Mouse (Mus musculus) bone marrow macrophage, adult 2 months (primary cell): ENCODE results near the gene Pafah1b2. TPM values are rescaled to one million over a fixed set of nuclear protein-coding genes. Genes with fewer than 3 reads are reported as not detected.

ENCODE experiments used
- H3K27ac ChIP-seq: 2 replicates; pipeline ENCODE4 v1.5.1; 2012; ENCODE audit warnings: low read depth, low read length; ENCODE audit not compliant: insufficient read depth
- H3K4me1 ChIP-seq: 2 replicates; pipeline ENCODE4 v1.6.1; 2012; ENCODE audit warnings: low read length; ENCODE audit not compliant: control insufficient read depth, insufficient read depth
- H3K4me3 ChIP-seq: 2 replicates; pipeline ENCODE4 v1.5.1; 2012; ENCODE audit warnings: mild to moderate bottlenecking, low read length, moderate library complexity; ENCODE audit not compliant: insufficient read depth
- CTCF ChIP-seq: IDR thresholded peaks from 2 replicates; pipeline ENCODE4 v1.5.1; 2012; ENCODE audit warnings: low read depth, mild to moderate bottlenecking, low read length, moderate library complexity
- POLR2A ChIP-seq: IDR thresholded peaks from 2 replicates; pipeline ENCODE4 v1.6.1; 2012; ENCODE audit warnings: mild to moderate bottlenecking, low read depth, low read length, borderline replicate concordance
- polyA plus RNA-seq: library from polyadenylated mRNA; stranded (reverse); fragments of >200 nt; gene quantifications from 2 replicates; pipeline ENCODE4 v1.2.4, GENCODE M21; 2012; ENCODE audit not compliant: missing spikeins, insufficient read depth, insufficient read length

The Pafah1b2 gene
- polyA plus RNA-seq, 1 experiment: 44.9 TPM

GRCm38 (mm10) chr9:46029534-46029933, 17.0 kb upstream of the Pafah1b2 start:
- Histone ChIP-seq H3K4me1 (peaks cover 48% of the 10 kb centered on the region), H3K4me3 (no peak overlapping the region), H3K27ac (no peak overlapping the region)
- no peak for TF ChIP-seq POLR2A
- no peak for TF ChIP-seq CTCF

GRCm38 (mm10) chr9:46027994-46028393, 15.5 kb upstream of the Pafah1b2 start:
- H3K4me1 ChIP-seq: peaks cover 40% of the 10 kb centered on the region
- TF ChIP-seq CTCF: no peak
- no peak for TF ChIP-seq POLR2A
- H3K27ac ChIP-seq: no peak overlapping the region
- no peak overlapping the region for H3K4me3 ChIP-seq

DNA sequence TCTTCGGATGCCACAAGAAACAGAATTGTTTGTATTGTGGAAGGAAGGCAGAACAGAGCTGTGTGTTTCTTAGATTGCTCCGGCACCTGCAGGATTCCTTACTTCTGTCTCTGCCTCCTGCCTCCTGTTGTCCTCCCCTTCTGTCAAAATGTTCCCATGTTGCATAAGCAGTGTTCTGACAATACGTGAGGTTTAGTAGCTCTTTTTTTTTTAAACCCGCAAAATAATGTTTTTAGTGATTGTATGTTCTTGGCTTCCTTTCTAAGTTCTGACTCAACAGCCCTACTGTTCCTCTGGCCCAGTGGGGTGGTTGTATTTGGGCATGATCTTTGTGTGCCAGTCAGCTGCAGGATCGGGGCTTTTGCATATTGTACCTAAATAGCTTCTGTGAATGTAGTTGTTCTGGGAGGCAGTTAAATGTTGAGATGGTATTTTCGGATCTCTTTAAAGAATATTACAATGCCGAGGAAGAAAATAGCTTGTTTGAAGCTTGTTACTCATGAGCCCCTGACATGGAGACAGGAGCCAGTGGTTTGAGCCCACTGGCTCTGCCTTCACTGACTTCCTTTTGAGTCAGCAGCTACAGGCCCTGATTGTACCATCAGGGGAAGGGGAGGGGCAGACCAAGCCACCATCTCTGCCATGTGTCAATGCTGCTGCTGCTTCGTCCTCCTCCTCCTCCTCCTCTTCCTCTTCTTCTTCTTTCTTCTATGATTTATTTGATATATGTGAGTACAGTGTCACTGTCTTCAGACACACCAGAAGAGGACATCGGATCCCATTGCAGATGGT, 13.8 kb upstream of the Pafah1b2 start:
- TF ChIP-seq CTCF (no peak), POLR2A (no peak)
- H3K4me3 ChIP-seq: no peak overlapping the region
- peaks cover 37% of the 10 kb centered on the region for H3K4me1 ChIP-seq
- no peak overlapping the region for H3K27ac ChIP-seq

DNA sequence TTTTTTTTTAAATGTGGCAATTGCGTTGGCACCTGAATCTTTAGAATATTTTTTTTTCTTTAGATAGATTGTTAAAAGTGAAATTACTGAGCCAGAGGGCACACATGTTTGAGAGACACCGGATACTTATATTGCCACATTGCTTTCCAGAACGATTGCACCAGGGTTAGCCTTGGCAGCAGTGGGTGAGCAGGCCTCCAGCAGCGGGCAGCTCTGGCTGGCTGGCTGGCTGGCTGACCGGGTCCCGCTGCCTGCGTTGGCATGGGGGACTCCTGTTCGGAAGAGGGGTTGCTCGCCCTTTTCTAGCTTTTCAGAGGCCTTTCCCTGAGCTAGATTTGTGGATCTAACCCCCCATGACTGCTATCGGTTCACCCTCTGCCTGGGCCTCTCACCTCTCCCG, 11.1 kb upstream of the Pafah1b2 start:
- Histone ChIP-seq H3K4me1 (peaks cover 37% of the 10 kb centered on the region), H3K4me3 (no peak overlapping the region), H3K27ac (no peak overlapping the region)
- TF ChIP-seq POLR2A: no peak
- TF ChIP-seq CTCF: no peak

- Histone ChIP-seq H3K27ac (no peak overlapping the region), H3K4me3 (no peak overlapping the region), H3K4me1 (peaks cover 22% of the 10 kb centered on the region)
- TF ChIP-seq POLR2A: no peak
- no peak for TF ChIP-seq CTCF
Observed at GRCm38 (mm10) chr9:46019975-46020374, 7.5 kb upstream of the Pafah1b2 start.

GRCm38 (mm10) chr9:46018316-46018715, 5.8 kb upstream of the Pafah1b2 start:
- no peak for TF ChIP-seq POLR2A
- TF ChIP-seq CTCF: no peak
- Histone ChIP-seq H3K27ac (no peak overlapping the region), H3K4me1 (peaks cover 23% of the 10 kb centered on the region)

GRCm38 (mm10) chr9:46016417-46016816, 3.9 kb upstream of the Pafah1b2 start:
- Histone ChIP-seq H3K27ac (no peak overlapping the region), H3K4me1 (peaks cover 25% of the 10 kb centered on the region), H3K4me3 (no peak overlapping the region)
- TF ChIP-seq CTCF (no peak), POLR2A (no peak)

More at GRCm38 (mm10) chr9:46018316-46018715, 5.8 kb upstream of the Pafah1b2 start:
- no peak overlapping the region for H3K4me3 ChIP-seq

GRCm38 (mm10) chr9:46015831-46016230, 3.3 kb upstream of the Pafah1b2 start:
- Histone ChIP-seq H3K27ac (no peak overlapping the region), H3K4me3 (no peak overlapping the region), H3K4me1 (peaks cover 31% of the 10 kb centered on the region)
- TF ChIP-seq POLR2A: no peak
- no peak for TF ChIP-seq CTCF

GRCm38 (mm10) chr9:46015081-46015551, 2.6 kb upstream of the Pafah1b2 start:
- TF ChIP-seq POLR2A: 0 out of 2 replicates have a peak, but pooled peaks have one; percentile 26
- TF ChIP-seq CTCF: no peak
- Histone ChIP-seq H3K27ac (no peak overlapping the region), H3K4me3 (no peak overlapping the region), H3K4me1 (peaks cover 38% of the 10 kb centered on the region)

- H3K4me1 ChIP-seq: peaks cover 46% of the 10 kb centered on the region
- H3K27ac ChIP-seq: peak overlapping the region; percentile 48
- TF ChIP-seq POLR2A: no peak
- no peak for TF ChIP-seq CTCF
- H3K4me3 ChIP-seq: peak overlapping the region; percentile 56
Observed at GRCm38 (mm10) chr9:46014251-46014681, 1.8 kb upstream of the Pafah1b2 start.

- H3K4me1 ChIP-seq: peaks cover 52% of the 10 kb centered on the region
- H3K27ac ChIP-seq: peak overlapping the region; percentile 41
- peak overlapping the region; percentile 88 for H3K4me3 ChIP-seq
- TF ChIP-seq CTCF (no peak), POLR2A (no peak)
Observed at GRCm38 (mm10) chr9:46013616-46014015, 1.1 kb upstream of the Pafah1b2 start.
